Comparison of ENCODE assay signal across 12 mouse cellular contexts in the genomic region with DNA sequence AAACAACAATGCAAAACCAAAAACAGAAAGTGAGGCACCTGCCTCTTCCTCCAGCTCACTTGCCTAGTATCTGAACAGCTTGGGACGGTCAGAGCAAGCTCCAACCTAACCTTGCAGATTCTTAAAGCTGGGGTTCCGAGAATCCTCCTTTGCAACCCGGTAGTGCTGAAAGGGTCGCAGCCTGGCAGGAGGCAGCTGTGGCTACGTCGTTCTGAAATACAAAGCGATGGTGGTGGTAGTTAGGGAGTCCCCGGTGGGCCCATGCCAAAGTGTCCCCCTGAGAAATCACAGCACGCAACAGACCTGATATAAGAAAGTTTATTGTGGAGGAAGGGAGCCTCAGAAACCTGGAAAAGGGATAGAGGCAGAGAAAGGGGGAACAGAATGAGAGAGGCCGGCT. TPM values are rescaled to one million over a fixed set of nuclear protein-coding genes. Genes with fewer than 3 reads are reported as not detected.
DNase-seq lines count a peak whose midpoint lies in the region; ATAC-seq and TF ChIP-seq lines count a peak whose summit lies in the region.
"Had no signal": no experiment of that assay in that cellular context is flagged by ENCODE, and none has a peak within 500 bp of the region (broad histone marks: within the 10 kb centered on the region; RNA-seq: fewer than 3 reads in every experiment).

No protein-coding gene starts in this region.

- no peak for ATAC-seq in embryonic facial prominence, embryonic 14.5 days (ENCODE audit: low read depth)
- ATAC-seq in heart, embryonic 16.5 days (replicated peaks; ENCODE audit: extremely low read depth, insufficient read depth, low FRiP score): no peak
- no peak for ATAC-seq in liver, embryonic 12.5 days

- peaks cover 32% of the 10 kb centered on the region for H3K36me3 ChIP-seq in embryonic facial prominence, embryonic 14.5 days (ENCODE audit: control insufficient read depth, insufficient read depth, low read length)
- peaks cover 37% of the 10 kb centered on the region for H3K36me3 ChIP-seq in embryonic facial prominence, embryonic 10.5 days (replicated peaks)
- no peaks in the 10 kb centered on the region for H3K36me3 ChIP-seq in heart, embryonic 16.5 days (ENCODE audit: control insufficient read depth, insufficient read depth)
- no peaks in the 10 kb centered on the region for H3K36me3 ChIP-seq in heart, adult 2 months (ENCODE audit: control insufficient read depth, insufficient read depth, low read length)
- H3K36me3 ChIP-seq in CH12.LX (replicated peaks in 1 of 2; ENCODE audit: control insufficient read depth in 1 of 2, insufficient read depth in 1 of 2, low read length in 1 of 2): peaks cover 21 to 39% of the 10 kb centered on the region in 2 experiments
- H3K36me3 ChIP-seq in liver, embryonic 12.5 days: peaks cover 17% of the 10 kb centered on the region

- 71% methylated on average over 10 of the region's 10 CpGs for WGBS in embryonic facial prominence, embryonic 14.5 days
- 70% methylated on average over 10 of the region's 10 CpGs for WGBS in embryonic facial prominence, embryonic 10.5 days
- 66% methylated on average over 10 of the region's 10 CpGs for WGBS in heart, embryonic 16.5 days
- 73% methylated on average over 10 of the region's 10 CpGs for WGBS in heart, adult 2 months
- 58% methylated on average over 10 of the region's 10 CpGs for WGBS in liver, embryonic 12.5 days (ENCODE audit: insufficient replicate concordance)

- intact Hi-C loops in heart, adult 2 months (cut with DNase I): loop anchor here (2.0 kb wide), 1 partner anchor 110 kb away; no protein-coding TSS in a partner anchor

- no peak for TF ChIP-seq CTCF in heart, adult 2 months (IDR thresholded peaks at IDR 0.05)
- TF ChIP-seq CTCF in CH12.LX (conservative IDR thresholded peaks at IDR 0.05 in 1 of 2, IDR thresholded peaks at IDR 0.05 in 1 of 2; ENCODE audit: low read depth in 2 of 2, low read length in 2 of 2): no peak

- no peak overlapping the region for H3K4me3 ChIP-seq in embryonic facial prominence, embryonic 14.5 days (ENCODE audit: low read depth, low read length)
- no peak overlapping the region; the same call in 1 of the 2 replicates for H3K4me3 ChIP-seq in embryonic facial prominence, embryonic 10.5 days
- H3K4me3 ChIP-seq in heart, embryonic 16.5 days (ENCODE audit: low read length): no peak overlapping the region
- H3K4me3 ChIP-seq in heart, adult 2 months: no peak overlapping the region
- H3K4me3 ChIP-seq in CH12.LX (replicated peaks in 1 of 3; ENCODE audit: low read depth in 2 of 3, low read length in 2 of 3, poor library complexity in 1 of 3): no peak overlapping the region
- H3K4me3 ChIP-seq in liver, embryonic 12.5 days: no peak overlapping the region
- H3K4me3 ChIP-seq: limb, embryonic 13.5 days had no signal

- TF ChIP-seq POLR2A in heart, adult 2 months (IDR thresholded peaks at IDR 0.05; ENCODE audit: insufficient read depth, low read depth, low read length): no peak
- TF ChIP-seq POLR2A in CH12.LX (IDR thresholded peaks at IDR 0.05; ENCODE audit: low read depth, low read length): no peak

- peaks cover 11% of the 10 kb centered on the region; the same call in 1 of the 2 replicates for H3K4me1 ChIP-seq in embryonic facial prominence, embryonic 14.5 days (ENCODE audit: control insufficient read depth, insufficient read depth, low read length)
- H3K4me1 ChIP-seq in embryonic facial prominence, embryonic 10.5 days: peaks cover 48% of the 10 kb centered on the region
- H3K4me1 ChIP-seq in heart, embryonic 16.5 days (ENCODE audit: control insufficient read depth, insufficient read depth, low read length): peaks cover 20% of the 10 kb centered on the region
- H3K4me1 ChIP-seq in heart, adult 2 months (ENCODE audit: control insufficient read depth, insufficient read depth, low read length): peaks cover 4% of the 10 kb centered on the region
- H3K4me1 ChIP-seq in CH12.LX (ENCODE audit: control insufficient read depth in 1 of 2, insufficient read depth in 2 of 2): peaks cover 18 to 42% of the 10 kb centered on the region in 2 experiments
- H3K4me1 ChIP-seq in liver, embryonic 12.5 days: peaks cover 48% of the 10 kb centered on the region

- H3K9me3 ChIP-seq in embryonic facial prominence, embryonic 14.5 days (ENCODE audit: control insufficient read depth, low read length): no peaks in the 10 kb centered on the region
- no peaks in the 10 kb centered on the region for H3K9me3 ChIP-seq in embryonic facial prominence, embryonic 10.5 days
- no peaks in the 10 kb centered on the region for H3K9me3 ChIP-seq in heart, embryonic 16.5 days (replicated peaks; ENCODE audit: control insufficient read depth, low read length)
- peaks cover 6% of the 10 kb centered on the region for H3K9me3 ChIP-seq in CH12.LX (replicated peaks; ENCODE audit: low read length)
- H3K9me3 ChIP-seq in liver, embryonic 12.5 days (replicated peaks): no peaks in the 10 kb centered on the region
- H3K9me3 ChIP-seq: forebrain, embryonic 10.5 days; limb, embryonic 13.5 days had no signal

- H3K9ac ChIP-seq in embryonic facial prominence, embryonic 14.5 days (ENCODE audit: low read depth, low read length): no peak overlapping the region
- H3K9ac ChIP-seq in heart, embryonic 16.5 days (ENCODE audit: low read length): peak overlapping the region; percentile 48; the same call in 1 of the 2 replicates
- no peak overlapping the region for H3K9ac ChIP-seq in heart, adult 2 months (ENCODE audit: low read depth, low read length)
- H3K9ac ChIP-seq in CH12.LX (ENCODE audit: insufficient read depth, low read depth): no peak overlapping the region
- H3K9ac ChIP-seq in liver, embryonic 12.5 days: no peak overlapping the region

- H3K27ac ChIP-seq in embryonic facial prominence, embryonic 14.5 days (replicated peaks; ENCODE audit: low read depth, low read length): 0 out of 2 replicates have a peak overlapping the region, but pooled peaks have one; percentile 0
- no peak overlapping the region for H3K27ac ChIP-seq in embryonic facial prominence, embryonic 10.5 days (replicated peaks)
- no peak overlapping the region for H3K27ac ChIP-seq in heart, embryonic 16.5 days (ENCODE audit: low read length)
- H3K27ac ChIP-seq in heart, adult 2 months: no peak overlapping the region
- H3K27ac ChIP-seq in CH12.LX (ENCODE audit: insufficient read depth, low read depth): 0 out of 2 replicates have a peak overlapping the region, but pooled peaks have one; percentile 18
- H3K27ac ChIP-seq in liver, embryonic 12.5 days: peak overlapping the region; percentile 46
- H3K27ac ChIP-seq: forebrain, embryonic 10.5 days; limb, embryonic 13.5 days had no signal

- peaks cover 32% of the 10 kb centered on the region for H3K27me3 ChIP-seq in embryonic facial prominence, embryonic 14.5 days (replicated peaks; ENCODE audit: control insufficient read depth, insufficient read depth, low read length)
- peaks cover 47% of the 10 kb centered on the region for H3K27me3 ChIP-seq in embryonic facial prominence, embryonic 10.5 days (replicated peaks; ENCODE audit: low read depth, poor library complexity, severe bottlenecking)
- peaks cover 32% of the 10 kb centered on the region for H3K27me3 ChIP-seq in heart, embryonic 16.5 days (ENCODE audit: control insufficient read depth, insufficient read depth, low read length)
- H3K27me3 ChIP-seq in heart, adult 2 months (ENCODE audit: control insufficient read depth, insufficient read depth, low read length): peaks cover 14% of the 10 kb centered on the region
- peaks cover 22% of the 10 kb centered on the region for H3K27me3 ChIP-seq in CH12.LX (replicated peaks)
- H3K27me3 ChIP-seq in liver, embryonic 12.5 days (replicated peaks): peaks cover 66% of the 10 kb centered on the region

- DNase-seq in embryonic facial prominence, embryonic 14.5 days (ENCODE audit: low spot score): no peak
- DNase-seq in embryonic facial prominence, embryonic 10.5 days (ENCODE audit: low spot score): no peak
- no peak for DNase-seq in heart, adult 2 months
- no peak for DNase-seq in CH12.LX (ENCODE audit: extremely low read depth)
- DNase-seq in cerebellum, postnatal 14 days: no peak
- no peak for DNase-seq in urinary bladder, postnatal 14 days (ENCODE audit: low spot score)

- no peak for TF ChIP-seq EP300 in heart, adult 2 months (IDR thresholded peaks at IDR 0.05; ENCODE audit: insufficient read depth, low read depth, low read length)
- no peak for TF ChIP-seq EP300 in CH12.LX (IDR thresholded peaks at IDR 0.05; ENCODE audit: low read length)

- in situ Hi-C loops in CH12.LX (cut with MboI; ENCODE audit: low pct_ligation_motif_present, low pct_unique_long_range_greater_than_20kb, low sequenced_read_pairs): loop anchor here (5.0 kb wide), 1 partner anchor 34 kb away; no protein-coding TSS in a partner anchor

- no peak overlapping the region for H3K4me2 ChIP-seq in embryonic facial prominence, embryonic 14.5 days (ENCODE audit: low read depth, low read length)
- H3K4me2 ChIP-seq in heart, embryonic 16.5 days (ENCODE audit: low read depth, low read length): 0 out of 2 replicates have a peak overlapping the region, but pooled peaks have one; percentile 43
- no peak overlapping the region for H3K4me2 ChIP-seq in CH12.LX (ENCODE audit: insufficient read depth, low read depth, poor library complexity, severe bottlenecking)
- peak overlapping the region; percentile 62 for H3K4me2 ChIP-seq in liver, embryonic 12.5 days

- no peaks in the 10 kb centered on the region for H3K79me2 ChIP-seq in heart, adult 2 months (replicated peaks; ENCODE audit: control insufficient read depth, insufficient read depth, low read length)
- H3K79me2 ChIP-seq in CH12.LX (replicated peaks; ENCODE audit: control insufficient read depth, extremely low read depth, insufficient read depth, poor library complexity, severe bottlenecking): no peaks in the 10 kb centered on the region

- no peak for TF ChIP-seq RAD21 in CH12.LX (IDR thresholded peaks at IDR 0.05; ENCODE audit: low read depth, low read length)

- dilution Hi-C loops in CH12.LX (cut with MboI; ENCODE audit: extremely low pct_ligation_motif_present, extremely low pct_unique_long_range_greater_than_20kb, low sequenced_read_pairs): no loop called here

RNA-seq across cellular contexts. Expression of a gene that starts 3.4 kb away (rescaled TPM):
- not detected in 2 replicates for polyA plus RNA-seq in embryonic facial prominence, embryonic 14.5 days (2014; fragmentation: Nextera tagmentation; extraction: Ambion mirVana)
- not detected in 2 replicates for polyA plus RNA-seq in embryonic facial prominence, embryonic 10.5 days (2016; fragmentation: Nextera tagmentation; extraction: Ambion mirVana)
- not detected in 2 replicates for polyA plus RNA-seq in heart, embryonic 16.5 days (2015; fragmentation: Nextera tagmentation; extraction: Ambion mirVana)
- total RNA-seq in heart, adult 2 months (2021): not detected
- polyA plus RNA-seq in heart, adult 2 months (2012; rRNA removed): not detected in 2 replicates
- total RNA-seq in CH12.LX (2012; rRNA removed) (1.6 TPM in 2 replicates), CH12.LX (2014; rRNA removed) (0.70 and 0.90 TPM in 2 replicates)
- polyA plus RNA-seq in CH12.LX (2012; ENCODE audit: insufficient read length, low read depth): 0.75 and 1.2 TPM in 2 replicates
- polyA plus RNA-seq in liver, embryonic 12.5 days (2016; fragmentation: Nextera tagmentation; extraction: Ambion mirVana): 0.41 and 0.55 TPM in 2 replicates
- total RNA-seq: gastrocnemius, postnatal 36 days; monocyte, adult 5-6 weeks had no signal
- polyA plus RNA-seq: forebrain, embryonic 10.5 days; limb, embryonic 13.5 days had no signal

RNA-seq across cellular contexts. Expression of a gene that starts 10.1 kb away (rescaled TPM):
- 168 and 202 TPM in 2 replicates for polyA plus RNA-seq in embryonic facial prominence, embryonic 14.5 days (2014; fragmentation: Nextera tagmentation; extraction: Ambion mirVana)
- 371 and 392 TPM in 2 replicates for polyA plus RNA-seq in embryonic facial prominence, embryonic 10.5 days (2016; fragmentation: Nextera tagmentation; extraction: Ambion mirVana)
- 301 and 315 TPM in 2 replicates for polyA plus RNA-seq in heart, embryonic 16.5 days (2015; fragmentation: Nextera tagmentation; extraction: Ambion mirVana)
- 10 to 100 TPM; 73.3 to 82.4 TPM for total RNA-seq in heart, adult 2 months (2021)
- 54.2 and 66.4 TPM in 2 replicates for polyA plus RNA-seq in heart, adult 2 months (2012; rRNA removed)
- total RNA-seq in CH12.LX (2012; rRNA removed) (70.6 and 100 TPM in 2 replicates), CH12.LX (2014; rRNA removed) (15.9 TPM in 2 replicates)
- 11.9 and 12.5 TPM in 2 replicates for polyA plus RNA-seq in CH12.LX (2012; ENCODE audit: insufficient read length, low read depth)
- polyA plus RNA-seq in liver, embryonic 12.5 days (2016; fragmentation: Nextera tagmentation; extraction: Ambion mirVana): 114 and 122 TPM in 2 replicates

RNA-seq across cellular contexts. Expression of a gene that starts 24.4 kb away (rescaled TPM):
- 42.6 and 43.6 TPM in 2 replicates for polyA plus RNA-seq in embryonic facial prominence, embryonic 14.5 days (2014; fragmentation: Nextera tagmentation; extraction: Ambion mirVana)
- polyA plus RNA-seq in embryonic facial prominence, embryonic 10.5 days (2016; fragmentation: Nextera tagmentation; extraction: Ambion mirVana): 57.7 and 61.8 TPM in 2 replicates
- polyA plus RNA-seq in heart, embryonic 16.5 days (2015; fragmentation: Nextera tagmentation; extraction: Ambion mirVana): 28.4 and 28.5 TPM in 2 replicates
- 1 to 10 TPM; 5.5 to 8.5 TPM for total RNA-seq in heart, adult 2 months (2021)
- polyA plus RNA-seq in heart, adult 2 months (2012; rRNA removed): 12.2 and 14.2 TPM in 2 replicates
- total RNA-seq in CH12.LX (2012; rRNA removed) (37.1 and 38.6 TPM in 2 replicates), CH12.LX (2014; rRNA removed) (23.1 and 26.4 TPM in 2 replicates)
- 21.8 and 22.8 TPM in 2 replicates for polyA plus RNA-seq in CH12.LX (2012; ENCODE audit: insufficient read length, low read depth)
- polyA plus RNA-seq in liver, embryonic 12.5 days (2016; fragmentation: Nextera tagmentation; extraction: Ambion mirVana): 58.9 and 61.4 TPM in 2 replicates

RNA-seq across cellular contexts. Expression of a gene that starts 36.6 kb away (rescaled TPM):
- polyA plus RNA-seq in embryonic facial prominence, embryonic 14.5 days (2014; fragmentation: Nextera tagmentation; extraction: Ambion mirVana): 197 and 220 TPM in 2 replicates
- polyA plus RNA-seq in embryonic facial prominence, embryonic 10.5 days (2016; fragmentation: Nextera tagmentation; extraction: Ambion mirVana): 280 and 287 TPM in 2 replicates
- 151 and 161 TPM in 2 replicates for polyA plus RNA-seq in heart, embryonic 16.5 days (2015; fragmentation: Nextera tagmentation; extraction: Ambion mirVana)
- total RNA-seq in heart, adult 2 months (2021): 10 to 100 TPM; 63.9 to 69.2 TPM
- polyA plus RNA-seq in heart, adult 2 months (2012; rRNA removed): 90.3 and 116 TPM in 2 replicates
- total RNA-seq in CH12.LX (2012; rRNA removed) (323 and 347 TPM in 2 replicates), CH12.LX (2014; rRNA removed) (379 and 392 TPM in 2 replicates)
- 303 and 306 TPM in 2 replicates for polyA plus RNA-seq in CH12.LX (2012; ENCODE audit: insufficient read length, low read depth)
- 188 and 201 TPM in 2 replicates for polyA plus RNA-seq in liver, embryonic 12.5 days (2016; fragmentation: Nextera tagmentation; extraction: Ambion mirVana)

Comparison
In these comparisons a context has a peak if more than half of its experiments do, and no peak if none do; other contexts are left out.
1. H3K27ac ChIP-seq: peak in embryonic facial prominence, embryonic 14.5 days (single experiment), CH12.LX (single experiment) and liver, embryonic 12.5 days (single experiment); none in embryonic facial prominence, embryonic 10.5 days (single experiment), heart, embryonic 16.5 days (single experiment) and heart, adult 2 months (single experiment).
2. H3K4me2 ChIP-seq: peak in heart, embryonic 16.5 days (single experiment) and liver, embryonic 12.5 days (single experiment); none in embryonic facial prominence, embryonic 14.5 days (single experiment) and CH12.LX (single experiment).